8 mouse cellular contexts compared by ENCODE assay signal in genomic region chr1:189922721-189923120, GRCm38 (mm10). TPM values are rescaled to one million over a fixed set of nuclear protein-coding genes. Genes with fewer than 3 reads are reported as not detected.
DNase-seq lines count a peak whose midpoint lies in the region; ATAC-seq lines count a peak whose summit lies in the region.

No protein-coding gene starts in this region.

- WGBS in hindbrain, embryonic 16.5 days, result 20% methylated on average over 9 of the region's 9 CpGs
- 26% methylated on average over 9 of the region's 9 CpGs for WGBS in liver, embryonic 15.5 days (ENCODE audit: insufficient replicate concordance)

- DNase-seq in right cerebral cortex, postnatal 14 days, result no peak
- DNase-seq in left cerebral cortex, adult 18-20 months (ENCODE audit: low spot score in 2 of 2), result no peak
- no peak for DNase-seq in layer of hippocampus, postnatal 25 days (ENCODE audit: extremely low spot score in 1 of 2, low spot score in 1 of 2)

- H3K36me3 ChIP-seq in erythroblast, embryonic 14.5 days (ENCODE audit: control insufficient read depth), result no peaks in the 10 kb centered on the region
- H3K36me3 ChIP-seq in hindbrain, embryonic 16.5 days (ENCODE audit: control insufficient read depth, insufficient read depth, low read length), result no peaks in the 10 kb centered on the region
- no peaks in the 10 kb centered on the region for H3K36me3 ChIP-seq in liver, embryonic 15.5 days (replicated peaks)

- no peak for ATAC-seq in erythroblast, adult 5-6 weeks (replicated peaks; ENCODE audit: low FRiP score, poor library complexity, severe bottlenecking)
- ATAC-seq in hindbrain, embryonic 16.5 days, result no peak
- no peak for ATAC-seq in liver, embryonic 15.5 days (ENCODE audit: insufficient read depth)

- H3K4me3 ChIP-seq in erythroblast, embryonic 14.5 days (replicated peaks), result peak overlapping the region; percentile 71
- H3K4me3 ChIP-seq in brown adipose tissue, adult 24 weeks (ENCODE audit: insufficient read depth, low read depth, low read length), result peak overlapping the region; percentile 75
- H3K4me3 ChIP-seq in hindbrain, embryonic 16.5 days (ENCODE audit: low read length), result peak overlapping the region; percentile 84
- peak overlapping the region; percentile 68 for H3K4me3 ChIP-seq in liver, embryonic 15.5 days (replicated peaks)

- peak overlapping the region; percentile 86 for H3K9ac ChIP-seq in hindbrain, embryonic 16.5 days (ENCODE audit: low read depth, low read length)
- H3K9ac ChIP-seq in liver, embryonic 15.5 days, result peak overlapping the region; percentile 56; the same call in 1 of the 2 replicates

- peak overlapping the region; percentile 87 for H3K4me2 ChIP-seq in hindbrain, embryonic 16.5 days (ENCODE audit: low read length)
- H3K4me2 ChIP-seq in liver, embryonic 15.5 days, result peak overlapping the region; percentile 92

- no peaks in the 10 kb centered on the region for H3K9me3 ChIP-seq in erythroblast, embryonic 14.5 days (ENCODE audit: control insufficient read depth, low read length)
- H3K9me3 ChIP-seq in hindbrain, embryonic 16.5 days (ENCODE audit: control insufficient read depth, low read length), result no peaks in the 10 kb centered on the region
- H3K9me3 ChIP-seq in liver, embryonic 15.5 days (replicated peaks), result no peaks in the 10 kb centered on the region

- H3K4me1 ChIP-seq in erythroblast, embryonic 14.5 days (ENCODE audit: control insufficient read depth), result peaks cover 21% of the 10 kb centered on the region
- H3K4me1 ChIP-seq in brown adipose tissue, adult 24 weeks (ENCODE audit: control insufficient read depth, insufficient read depth, insufficient read length, low read length), result no peaks in the 10 kb centered on the region
- H3K4me1 ChIP-seq in hindbrain, embryonic 16.5 days (ENCODE audit: control insufficient read depth, insufficient read depth, low read depth, low read length), result peaks cover 15% of the 10 kb centered on the region
- peaks cover 20% of the 10 kb centered on the region for H3K4me1 ChIP-seq in liver, embryonic 15.5 days (replicated peaks)

- H3K27me3 ChIP-seq in erythroblast, embryonic 14.5 days (ENCODE audit: control insufficient read depth), result no peaks in the 10 kb centered on the region
- no peaks in the 10 kb centered on the region for H3K27me3 ChIP-seq in hindbrain, embryonic 16.5 days (replicated peaks; ENCODE audit: control insufficient read depth, insufficient read depth, low read length)
- H3K27me3 ChIP-seq in liver, embryonic 15.5 days, result no peaks in the 10 kb centered on the region

- H3K27ac ChIP-seq in brown adipose tissue, adult 24 weeks (replicated peaks; ENCODE audit: low read depth, low read length), result no peak overlapping the region
- no peak overlapping the region for H3K27ac ChIP-seq in hindbrain, embryonic 16.5 days (ENCODE audit: low read depth, low read length)
- H3K27ac ChIP-seq in liver, embryonic 15.5 days (replicated peaks), result no peak overlapping the region

RNA-seq across cellular contexts. Expression of gene Smyd2, which starts 0.6 kb away (rescaled TPM):
- 0.21 and 0.27 TPM in 2 replicates for polyA plus RNA-seq in erythroblast, embryonic 14.5 days (2012)
- total RNA-seq in erythroblast, adult 5-6 weeks (2015; ENCODE audit: low replicate concordance), result 12.1 and 19.4 TPM in 2 replicates
- total RNA-seq in erythroblast, adult 5-6 weeks (2017; ENCODE audit: low replicate concordance), result 6.6 and 17.6 TPM in 2 replicates
- polyA plus RNA-seq in brown adipose tissue, adult 24 weeks (2012; ENCODE audit: insufficient read depth, insufficient read length, missing spikeins), result 21.8 and 22.6 TPM in 2 replicates
- polyA plus RNA-seq in hindbrain, embryonic 16.5 days (2015; fragmentation: Nextera tagmentation; extraction: Ambion mirVana), result 87.4 and 87.8 TPM in 2 replicates
- 27.2 and 28.0 TPM in 2 replicates for polyA plus RNA-seq in liver, embryonic 15.5 days (2015; fragmentation: Nextera tagmentation; extraction: Ambion mirVana)
- total RNA-seq in left cerebral cortex, adult 18-20 months (2021), result 100 to 1,000 TPM in 1 of 2 experiments, 10 to 100 TPM in 1; 88.4 to 113 TPM
- 10 to 100 TPM; 77.5 to 83.2 TPM for total RNA-seq in layer of hippocampus, postnatal 25 days (2021)

Comparison
In these comparisons a context has a peak if more than half of its experiments do, and no peak if none do; other contexts are left out.
1. RNA of gene Smyd2, which starts 0.6 kb away (polyA plus RNA-seq): 87.4 to 87.8 TPM in hindbrain, embryonic 16.5 days, 27.2 to 28.0 TPM in liver, embryonic 15.5 days and 21.8 to 22.6 TPM in brown adipose tissue, adult 24 weeks; 0.21 to 0.27 TPM in erythroblast, embryonic 14.5 days; every median in the first group is over 10 times any median in the second.
2. Peak in every context shown above with its lines, with median percentiles within 50 percentile points of each other: H3K4me3 ChIP-seq.